Mouse (Mus musculus) left cerebral cortex, postnatal 36 days (tissue): Measurements from ENCODE around the gene Olfr1242. TPM values are rescaled to one million over a fixed set of nuclear protein-coding genes. Genes with fewer than 3 reads are reported as not detected.
A peak's percentile ranks its signal among the peaks of the same experiment; 100 is the strongest.

Experiments used
- DNase-seq, 2 experiments: peaks; one replicate each; pipeline ENCODE4 v3.0.0; 2021 to 2022; ENCODE audit warnings: low spot score in 2 of 2, mixed read lengths in 1 of 2
- intact Hi-C: fragments of 180-260 bp; cut with DNase I; formaldehyde crosslinking; loops from one replicate; pipeline ENCODE4 v1.15.1; 2025
- total RNA-seq, 2 experiments: library from RNA; stranded (reverse); gene quantifications; 2 replicates each; pipeline ENCODE4 v1.2.3; 2021

The Olfr1242 gene
- total RNA-seq, result not detected

GRCm38 (mm10) chr2:89498235-89498634, at the start of gene Olfr1242:
Gene Olfr1242 (minus strand): TSS chr2:89498335.
- no peak for DNase-seq
- intact Hi-C loops, result no loop called here

- intact Hi-C loops, result loop anchor here (5.0 kb wide), 1 partner anchor 1187 kb away; no protein-coding TSS in a partner anchor
- DNase-seq, result no peak
These were observed 46.4 kb upstream of the Olfr1242 start for GRCm38 (mm10) chr2:89544516-89544915.

GRCm38 (mm10) chr2:89539923-89540322, 41.8 kb upstream of the Olfr1242 start:
- intact Hi-C loops, result loop anchor here (5.0 kb wide), 1 partner anchor 1183 kb away; no protein-coding TSS in a partner anchor
- DNase-seq, result peak; percentile 18 to 23

GRCm38 (mm10) chr2:89531387-89531786, 33.3 kb upstream of the Olfr1242 start, which contains the start of gene Olfr1243:
Gene Olfr1243 (minus strand): TSS chr2:89531487.
- intact Hi-C loops, result no loop called here
- no peak for DNase-seq

GRCm38 (mm10) chr2:89487026-89487425, 11.1 kb downstream of the Olfr1242 start, which contains the start of gene Olfr1241:
Gene Olfr1241 (minus strand): TSS chr2:89487126.
- DNase-seq, result no peak
- intact Hi-C loops, result no loop called here

- intact Hi-C loops, result no loop called here
These were observed 55.2 kb downstream of the Olfr1242 start, which contains the start of gene Olfr1240 for GRCm38 (mm10) chr2:89442900-89443299. Gene Olfr1240 (minus strand): TSS chr2:89443000.

More at GRCm38 (mm10) chr2:89442900-89443299, 55.2 kb downstream of the Olfr1242 start, which contains the start of gene Olfr1240:
- DNase-seq, result no peak

Other genes with a start within 250 kb of the Olfr1242 start
- not detected for gene Olfr1228, start 244.3 kb downstream of the Olfr1242 start, total RNA-seq
- not detected for gene Olfr1229, start 210.3 kb downstream of the Olfr1242 start, total RNA-seq
- not detected for gene Olfr1230, start 201.1 kb downstream of the Olfr1242 start, total RNA-seq
- not detected for gene Olfr1231, start 191.3 kb downstream of the Olfr1242 start, total RNA-seq
- not detected for gene Olfr1232, start 168.7 kb downstream of the Olfr1242 start, total RNA-seq
- gene Olfr1233, start 155.9 kb downstream of the Olfr1242 start, total RNA-seq, result not detected
- gene Olfr1234, start 133.5 kb downstream of the Olfr1242 start, total RNA-seq, result not detected
- gene Olfr1238, start 88.7 kb downstream of the Olfr1242 start, total RNA-seq, result not detected
- gene Olfr1239, start 77.9 kb downstream of the Olfr1242 start, total RNA-seq, result not detected
- not detected for gene Olfr1240, start 55.3 kb downstream of the Olfr1242 start, total RNA-seq
- not detected for gene Olfr1241, start 11.2 kb downstream of the Olfr1242 start, total RNA-seq
- not detected for gene Olfr1243, start 33.2 kb upstream of the Olfr1242 start, total RNA-seq
- gene Olfr1245, start 80.1 kb upstream of the Olfr1242 start, total RNA-seq, result not detected
- not detected for gene Olfr1246, start 94.8 kb upstream of the Olfr1242 start, total RNA-seq
- gene Olfr1247, start 115.8 kb upstream of the Olfr1242 start, total RNA-seq, result under 1 TPM in 1 of 2 experiments, not detected in 1; 0.11 TPM
- not detected for gene Olfr1248, start 119.9 kb upstream of the Olfr1242 start, total RNA-seq
- gene Olfr1249, start 136.6 kb upstream of the Olfr1242 start, total RNA-seq, result not detected
- gene Olfr1250, start 163.1 kb upstream of the Olfr1242 start, total RNA-seq, result not detected
- gene Olfr1251, start 173.6 kb upstream of the Olfr1242 start, total RNA-seq, result not detected
- gene Olfr1252, start 226.7 kb upstream of the Olfr1242 start, total RNA-seq, result not detected